Mouse (Mus musculus) thymus, adult 2 months (tissue): ENCODE results near the gene Mctp1.

ENCODE experiments used
- CTCF ChIP-seq: fragments of 200-500 bp; IDR thresholded peaks from 2 replicates; pipeline ENCODE4 v1.5.1; 2012; ENCODE audit warnings: mild to moderate bottlenecking, control low read depth, low read length, moderate library complexity, borderline replicate concordance; ENCODE audit not compliant: control insufficient read depth, poor library complexity, insufficient read depth; ENCODE audit errors: extremely low read depth
- POLR2A ChIP-seq: fragments of 200-500 bp; IDR thresholded peaks from 2 replicates; pipeline ENCODE4 v1.6.1; 2012; ENCODE audit warnings: mild to moderate bottlenecking, low read length, control low read depth, moderate library complexity; ENCODE audit not compliant: control insufficient read depth, poor library complexity, insufficient read depth; ENCODE audit errors: extremely low read depth

DNA sequence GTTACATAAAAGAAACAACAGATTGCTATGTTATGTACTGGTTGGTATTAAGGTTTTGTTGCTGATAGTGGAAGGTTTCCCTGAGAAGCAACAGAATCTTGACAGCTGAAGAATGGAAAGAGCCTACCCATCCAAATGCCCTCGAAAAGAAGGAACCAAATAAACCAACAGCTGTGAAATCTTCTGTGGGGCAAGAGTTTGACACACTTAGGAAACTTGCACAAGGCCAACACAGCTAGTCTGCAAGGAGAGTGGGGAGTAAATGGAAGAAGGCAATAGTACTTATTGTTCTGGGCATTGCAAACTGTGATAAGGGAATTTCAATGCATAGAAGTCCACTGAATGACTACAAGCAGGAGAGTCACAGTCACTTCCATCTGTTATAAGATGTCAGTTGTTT lies 236.2 kb downstream of the Mctp1 start:
- TF ChIP-seq CTCF (no peak), POLR2A (no peak)
